Mouse (Mus musculus): Measurements from ENCODE around the gene Elovl5.

GRCm38 (mm10) chr9:78027099-78027498 is 109.9 kb downstream of the Elovl5 start:
- TF ChIP-seq POLR2A (IDR thresholded peaks at IDR 0.05; ENCODE audit: insufficient read length, low read depth) (no peak), USF1 (IDR thresholded peaks at IDR 0.05; ENCODE audit: low read depth) (no peak), POLR2AphosphoS2 (IDR thresholded peaks at IDR 0.05; ENCODE audit: insufficient read length, low read depth) (no peak), TCF12 (IDR thresholded peaks at IDR 0.05; ENCODE audit: insufficient read depth, poor library complexity, severe bottlenecking) (no peak), E2F4 (IDR thresholded peaks at IDR 0.05; ENCODE audit: insufficient read depth) (no peak), MYOD1 (IDR thresholded peaks at IDR 0.05; ENCODE audit: control insufficient read depth in 1 of 3, insufficient read length in 2 of 3, low read depth in 2 of 3) (no peak), REST (IDR thresholded peaks at IDR 0.05; ENCODE audit: insufficient read depth, insufficient read length) (no peak), CEBPB (IDR thresholded peaks at IDR 0.05; ENCODE audit: insufficient read depth, poor library complexity, severe bottlenecking) (no peak), MAX (IDR thresholded peaks at IDR 0.05; ENCODE audit: low read depth) (no peak)

Data from myocyte (in vitro differentiated cells).